Mouse (Mus musculus) hindbrain, embryonic 16.5 days (tissue): Measurements from ENCODE around the gene Erg. TPM values are rescaled to one million over a fixed set of nuclear protein-coding genes. Genes with fewer than 3 reads are reported as not detected.

Experiments used
- ATAC-seq: fragments of 200-750 bp; cut with Nextera tagmentation; 2 replicates; pipeline ENCODE4 v1.8.0; 2017; ENCODE audit warnings: moderate TSS enrichment, moderate library complexity
- H3K27ac ChIP-seq: fragments of 300-500 bp; sonication (generic); 2 replicates; pipeline ENCODE4 v1.5.1; 2014; ENCODE audit warnings: low read depth, mild to moderate bottlenecking, control low read depth, low read length, moderate library complexity
- H3K27me3 ChIP-seq: fragments of 300-500 bp; sonication (generic); replicated peaks from 2 replicates; pipeline ENCODE4 v1.6.1; 2014; ENCODE audit warnings: low read length; ENCODE audit not compliant: control insufficient read depth, insufficient read depth
- H3K36me3 ChIP-seq: fragments of 300-500 bp; sonication (generic); 2 replicates; pipeline ENCODE4 v1.6.1; 2014; ENCODE audit warnings: mild to moderate bottlenecking, low read length, moderate library complexity, mixed read lengths; ENCODE audit not compliant: control insufficient read depth, insufficient read depth
- H3K4me1 ChIP-seq: fragments of 300-500 bp; sonication (generic); 2 replicates; pipeline ENCODE4 v1.6.1; 2014; ENCODE audit warnings: low read depth, low read length; ENCODE audit not compliant: control insufficient read depth, insufficient read depth
- H3K4me2 ChIP-seq: fragments of 300-500 bp; sonication (generic); 2 replicates; pipeline ENCODE4 v1.6.1; 2014; ENCODE audit warnings: mild to moderate bottlenecking, low read length, control low read depth, moderate library complexity
- H3K4me3 ChIP-seq: fragments of 300-500 bp; sonication (generic); 2 replicates; pipeline ENCODE4 v1.5.1; 2014; ENCODE audit warnings: mild to moderate bottlenecking, low read length, control low read depth, moderate library complexity
- H3K9ac ChIP-seq: fragments of 300-500 bp; sonication (generic); 2 replicates; pipeline ENCODE4 v1.6.1; 2014; ENCODE audit warnings: low read depth, mild to moderate bottlenecking, control low read depth, low read length, moderate library complexity
- H3K9me3 ChIP-seq: fragments of 300-500 bp; sonication (generic); 2 replicates; pipeline ENCODE4 v1.6.1; 2014; ENCODE audit warnings: mild to moderate bottlenecking, low read length, moderate library complexity; ENCODE audit not compliant: control insufficient read depth
- WGBS: fragments of 180-500 bp; shearing (Covaris S2); extraction: QIAGEN DNeasy Blood & Tissue Kit; methylation state at CpG from one replicate; pipeline ENCODE4 v1.1.7; 2014; 5-methylcytosine and 5-hydroxymethylcytosine counted together
- polyA plus RNA-seq: library from polyadenylated mRNA; unstranded; fragments of >200 nt; fragmentation: Nextera tagmentation; extraction: Ambion mirVana; gene quantifications from 2 replicates; pipeline ENCODE4 v1.2.1, GENCODE M21; 2015

The Erg gene
- polyA plus RNA-seq, 1 experiment from 2014 or later, result 1.8 TPM

GRCm38 (mm10) chr16:95519520-95519919, 66.9 kb downstream of the Erg start:
- Histone ChIP-seq H3K36me3 (no peaks in the 10 kb centered on the region), H3K4me2 (no peak overlapping the region), H3K27ac (no peak overlapping the region), H3K4me3 (no peak overlapping the region), H3K9me3 (no peaks in the 10 kb centered on the region), H3K27me3 (no peaks in the 10 kb centered on the region), H3K9ac (no peak overlapping the region), H3K4me1 (no peaks in the 10 kb centered on the region)
- WGBS, result 82% methylated on average over 8 of the region's 8 CpGs
- ATAC-seq, result no peak

DNA sequence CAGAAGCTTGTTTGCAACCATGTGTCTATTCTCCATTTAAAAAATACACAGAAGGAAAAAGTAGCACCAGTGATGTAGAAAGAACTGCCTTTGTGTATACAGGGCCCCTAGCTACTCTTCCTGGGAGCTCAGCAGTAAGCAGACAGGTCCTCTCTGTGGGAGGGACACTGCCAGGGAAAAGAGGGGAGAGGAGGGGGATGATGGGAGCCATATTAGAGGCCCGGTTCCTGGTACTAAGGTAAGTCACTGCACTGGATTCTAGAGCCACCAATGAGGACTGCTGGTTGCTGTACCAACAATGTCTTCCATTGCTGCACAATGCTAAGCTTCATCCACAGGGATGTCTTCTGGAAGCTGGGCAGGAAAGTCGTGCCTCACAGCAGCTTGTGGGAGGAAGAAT, 80.3 kb downstream of the Erg start:
- H3K4me2 ChIP-seq, result no peak overlapping the region
- 68% methylated on average over 2 of the region's 2 CpGs for WGBS

GRCm38 (mm10) chr16:95496582-95497300, 89.7 kb downstream of the Erg start:
- Histone ChIP-seq H3K4me1 (no peaks in the 10 kb centered on the region), H3K4me2 (no peak overlapping the region), H3K9me3 (no peaks in the 10 kb centered on the region), H3K9ac (no peak overlapping the region), H3K36me3 (no peaks in the 10 kb centered on the region), H3K27ac (no peak overlapping the region), H3K4me3 (no peak overlapping the region), H3K27me3 (no peaks in the 10 kb centered on the region)
- no peak for ATAC-seq
- 95% methylated on average over 10 of the region's 10 CpGs for WGBS

More for the DNA sequence above, 80.3 kb downstream of the Erg start:
- ATAC-seq, result no peak
- Histone ChIP-seq H3K4me3 (no peak overlapping the region), H3K27me3 (no peaks in the 10 kb centered on the region), H3K9ac (no peak overlapping the region), H3K9me3 (no peaks in the 10 kb centered on the region), H3K4me1 (no peaks in the 10 kb centered on the region), H3K27ac (no peak overlapping the region), H3K36me3 (no peaks in the 10 kb centered on the region)

- H3K4me3 ChIP-seq, result no peak overlapping the region
- H3K27ac ChIP-seq, result no peak overlapping the region
- H3K4me1 ChIP-seq, result no peaks in the 10 kb centered on the region
- no peak for ATAC-seq
- no peaks in the 10 kb centered on the region for H3K36me3 ChIP-seq
- no peak overlapping the region for H3K4me2 ChIP-seq
- no peaks in the 10 kb centered on the region for H3K27me3 ChIP-seq
- 71% methylated on average over 3 of the region's 3 CpGs for WGBS
- no peaks in the 10 kb centered on the region for H3K9me3 ChIP-seq
- no peak overlapping the region for H3K9ac ChIP-seq
Observed at GRCm38 (mm10) chr16:95494108-95494507, 92.3 kb downstream of the Erg start.

GRCm38 (mm10) chr16:95493336-95493735, 93.1 kb downstream of the Erg start:
- Histone ChIP-seq H3K9me3 (no peaks in the 10 kb centered on the region), H3K36me3 (no peaks in the 10 kb centered on the region), H3K9ac (no peak overlapping the region), H3K27me3 (no peaks in the 10 kb centered on the region), H3K27ac (no peak overlapping the region), H3K4me2 (no peak overlapping the region), H3K4me3 (no peak overlapping the region), H3K4me1 (no peaks in the 10 kb centered on the region)
- no peak for ATAC-seq
- 80% methylated on average over 8 of the region's 8 CpGs for WGBS

- Histone ChIP-seq H3K4me2 (no peak overlapping the region), H3K27ac (no peak overlapping the region), H3K4me1 (no peaks in the 10 kb centered on the region), H3K4me3 (no peak overlapping the region), H3K9ac (no peak overlapping the region), H3K9me3 (no peaks in the 10 kb centered on the region), H3K27me3 (no peaks in the 10 kb centered on the region), H3K36me3 (no peaks in the 10 kb centered on the region)
- WGBS, result 86% methylated on average over 7 of the region's 7 CpGs
- ATAC-seq, result no peak
Observed at GRCm38 (mm10) chr16:95492146-95492545, 94.2 kb downstream of the Erg start.

DNA sequence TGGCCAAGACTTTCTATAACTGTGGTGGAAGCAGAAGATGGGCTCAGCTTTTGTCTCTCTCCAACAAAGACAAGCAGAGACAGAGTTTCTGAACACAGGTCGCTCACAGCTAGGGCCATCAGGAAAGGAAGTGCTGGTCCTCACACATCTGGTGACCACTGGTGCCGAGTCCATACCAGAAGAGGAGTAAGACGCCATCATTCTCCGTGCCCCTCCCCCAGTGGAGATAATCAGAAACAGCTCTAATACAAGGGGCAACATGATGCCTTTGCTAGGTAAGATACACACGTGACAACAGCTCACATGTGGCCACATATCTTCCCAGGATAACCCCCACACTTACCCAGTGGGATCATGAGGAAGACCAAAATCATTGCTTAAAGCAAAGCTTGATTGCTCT, 96.0 kb downstream of the Erg start:
- Histone ChIP-seq H3K4me2 (no peak overlapping the region), H3K9me3 (no peaks in the 10 kb centered on the region), H3K27ac (no peak overlapping the region), H3K9ac (no peak overlapping the region), H3K4me3 (no peak overlapping the region), H3K27me3 (no peaks in the 10 kb centered on the region), H3K4me1 (no peaks in the 10 kb centered on the region), H3K36me3 (no peaks in the 10 kb centered on the region)
- ATAC-seq, result no peak
- WGBS, result 82% methylated on average over 5 of the region's 5 CpGs

DNA sequence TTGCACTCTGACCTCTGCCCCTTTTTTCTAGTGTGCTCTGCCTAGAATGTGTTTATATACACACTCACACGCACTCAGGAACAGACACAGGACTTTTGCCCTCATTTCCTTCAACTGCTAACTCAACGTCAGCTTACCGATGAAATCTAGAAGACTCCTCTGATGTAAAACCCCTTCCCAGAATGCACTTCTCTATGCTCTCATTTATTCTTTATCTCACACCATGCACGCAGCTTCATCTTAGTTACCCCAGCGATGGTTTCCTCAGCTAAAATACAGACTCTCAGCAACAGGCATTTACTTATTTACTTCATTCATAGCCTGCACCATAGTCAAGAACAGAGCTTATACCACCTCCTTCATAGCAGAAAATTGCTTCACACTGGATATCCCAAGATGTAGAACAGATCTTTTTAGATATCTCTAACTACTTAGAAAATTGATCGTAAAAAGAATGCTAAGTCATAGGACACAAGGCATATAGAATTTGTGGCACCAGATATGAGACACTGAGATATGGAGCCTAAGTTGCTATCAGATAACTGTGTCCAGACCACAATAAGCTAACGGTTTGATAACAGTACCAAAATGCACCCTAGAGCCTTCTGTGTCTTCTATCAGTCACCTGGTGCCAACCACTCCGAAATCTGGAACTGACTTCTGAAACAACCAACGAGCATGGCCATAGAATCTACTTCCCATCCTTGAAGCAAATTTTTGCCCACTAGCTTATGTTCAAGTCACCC, 98.6 kb downstream of the Erg start:
- no peak overlapping the region for H3K4me3 ChIP-seq
- no peak for ATAC-seq
- no peak overlapping the region for H3K9ac ChIP-seq
- H3K27me3 ChIP-seq, result no peaks in the 10 kb centered on the region
- WGBS, result 86% methylated on average over 9 of the region's 9 CpGs
- no peaks in the 10 kb centered on the region for H3K9me3 ChIP-seq
- H3K36me3 ChIP-seq, result no peaks in the 10 kb centered on the region
- H3K4me1 ChIP-seq, result no peaks in the 10 kb centered on the region
- no peak overlapping the region for H3K27ac ChIP-seq
- H3K4me2 ChIP-seq, result no peak overlapping the region

DNA sequence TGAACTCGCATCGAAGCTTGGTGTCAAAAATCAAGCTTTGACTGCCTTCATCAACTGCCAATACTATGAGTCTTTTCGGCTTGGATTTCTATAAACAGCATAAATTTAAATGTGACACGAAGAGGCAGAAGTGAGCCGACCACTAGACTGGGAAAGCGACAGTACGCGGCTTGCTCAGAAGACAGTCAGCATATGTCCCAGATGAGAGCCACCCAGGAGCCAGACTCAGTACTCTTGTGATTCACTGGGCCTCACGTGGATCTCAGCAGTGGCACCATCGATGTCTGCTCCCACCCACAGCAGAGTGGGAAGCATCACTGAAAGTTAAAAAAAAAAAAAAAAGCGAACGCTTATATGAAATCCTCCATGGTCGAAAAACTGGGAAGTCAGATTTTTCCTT, 105.2 kb downstream of the Erg start:
- no peaks in the 10 kb centered on the region for H3K9me3 ChIP-seq
- H3K27ac ChIP-seq, result no peak overlapping the region
- H3K4me2 ChIP-seq, result no peak overlapping the region
- no peaks in the 10 kb centered on the region for H3K27me3 ChIP-seq
- H3K36me3 ChIP-seq, result no peaks in the 10 kb centered on the region
- WGBS, result 91% methylated on average over 13 of the region's 13 CpGs
- no peaks in the 10 kb centered on the region for H3K4me1 ChIP-seq
- no peak overlapping the region for H3K4me3 ChIP-seq
- H3K9ac ChIP-seq, result no peak overlapping the region
- no peak for ATAC-seq
